Mouse (Mus musculus): Measurements from ENCODE around the gene Tbck. TPM values are rescaled to one million over a fixed set of nuclear protein-coding genes. Genes with fewer than 3 reads are reported as not detected.

Tbck gene
- polyA plus RNA-seq, 1 experiment from 2014 or later = 12.5 TPM

DNA sequence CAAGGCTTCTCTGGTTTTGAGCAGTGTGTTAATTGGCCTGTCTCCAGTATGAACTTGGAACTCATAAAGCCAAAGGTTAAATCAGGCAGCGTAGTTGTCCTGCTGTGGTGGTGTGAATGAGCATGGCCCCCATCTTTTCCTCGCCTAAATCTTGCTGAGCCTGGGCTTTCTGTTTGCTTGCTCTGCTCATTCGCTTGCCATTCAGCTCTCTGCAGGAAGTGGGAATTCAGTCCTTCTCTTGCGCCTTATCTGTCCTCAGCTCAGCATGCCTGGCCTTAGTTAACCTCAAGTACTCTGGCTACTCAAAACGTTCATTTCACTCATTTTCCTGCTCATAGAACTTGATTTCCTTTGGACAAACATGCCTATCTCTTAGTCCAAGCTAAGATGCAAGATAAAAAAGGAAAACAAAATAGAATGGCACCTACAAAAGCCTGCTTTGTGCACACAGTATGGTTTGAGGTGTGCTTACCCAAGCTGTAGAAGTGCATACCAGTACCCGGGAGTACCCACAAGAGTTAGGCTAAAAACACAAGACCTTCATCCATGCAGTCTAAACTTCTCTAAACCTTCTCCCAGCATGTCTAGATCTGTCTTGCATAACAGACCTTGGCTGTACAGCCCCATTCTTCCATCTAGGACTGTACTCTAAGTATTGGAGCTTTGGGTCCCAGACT is 151.3 kb downstream of the Tbck start:
- Histone ChIP-seq H3K4me2 (no peak overlapping the region), H3K9me3 (replicated peaks) (no peaks in the 10 kb centered on the region), H3K4me3 (no peak overlapping the region), H3K4me1 (replicated peaks) (peaks cover 18% of the 10 kb centered on the region), H3K9ac (no peak overlapping the region), H3K27ac (no peak overlapping the region), H3K36me3 (peaks cover 19% of the 10 kb centered on the region), H3K27me3 (no peaks in the 10 kb centered on the region)
- no peak for ATAC-seq (replicated peaks; ENCODE audit: insufficient number of reproducible peaks, insufficient read depth, low FRiP score, low read depth)
- 55% methylated on average over 6 of the region's 6 CpGs for WGBS

- no peaks in the 10 kb centered on the region for H3K9me3 ChIP-seq (replicated peaks)
- H3K36me3 ChIP-seq = peaks cover 20% of the 10 kb centered on the region
- no peak overlapping the region for H3K27ac ChIP-seq
- H3K4me2 ChIP-seq = no peak overlapping the region
- WGBS = 81% methylated on average over 4 of the region's 4 CpGs
- no peak overlapping the region for H3K9ac ChIP-seq
- H3K4me1 ChIP-seq (replicated peaks) = peaks cover 5% of the 10 kb centered on the region; the same call in 1 of the 2 replicates
- ATAC-seq (replicated peaks; ENCODE audit: insufficient number of reproducible peaks, insufficient read depth, low FRiP score, low read depth) = no peak
- no peaks in the 10 kb centered on the region for H3K27me3 ChIP-seq
- H3K4me3 ChIP-seq = no peak overlapping the region
Measured at GRCm38 (mm10) chr3:132837134-132837533, 153.2 kb downstream of the Tbck start.

- no peaks in the 10 kb centered on the region for H3K9me3 ChIP-seq (replicated peaks)
- H3K4me2 ChIP-seq = no peak overlapping the region
- no peak overlapping the region for H3K27ac ChIP-seq
- no peak overlapping the region for H3K4me3 ChIP-seq
- no peaks in the 10 kb centered on the region for H3K27me3 ChIP-seq
- no peak for ATAC-seq (replicated peaks; ENCODE audit: insufficient number of reproducible peaks, insufficient read depth, low FRiP score, low read depth)
- peaks cover 20% of the 10 kb centered on the region for H3K36me3 ChIP-seq
- 87% methylated on average over 15 of the region's 15 CpGs for WGBS
- no peak overlapping the region for H3K9ac ChIP-seq
- H3K4me1 ChIP-seq (replicated peaks) = peaks cover 5% of the 10 kb centered on the region; the same call in 1 of the 2 replicates
Measured at GRCm38 (mm10) chr3:132838656-132839417, 154.9 kb downstream of the Tbck start.

- Histone ChIP-seq H3K9me3 (replicated peaks) (no peaks in the 10 kb centered on the region), H3K4me2 (no peak overlapping the region), H3K27me3 (no peaks in the 10 kb centered on the region), H3K4me3 (no peak overlapping the region), H3K27ac (no peak overlapping the region), H3K9ac (no peak overlapping the region), H3K4me1 (replicated peaks) (peaks cover 5% of the 10 kb centered on the region; the same call in 1 of the 2 replicates), H3K36me3 (peaks cover 20% of the 10 kb centered on the region)
- ATAC-seq (replicated peaks; ENCODE audit: insufficient number of reproducible peaks, insufficient read depth, low FRiP score, low read depth) = no peak
- 86% methylated on average over 8 of the region's 8 CpGs for WGBS
Measured at GRCm38 (mm10) chr3:132839516-132839915, 155.6 kb downstream of the Tbck start.

DNA sequence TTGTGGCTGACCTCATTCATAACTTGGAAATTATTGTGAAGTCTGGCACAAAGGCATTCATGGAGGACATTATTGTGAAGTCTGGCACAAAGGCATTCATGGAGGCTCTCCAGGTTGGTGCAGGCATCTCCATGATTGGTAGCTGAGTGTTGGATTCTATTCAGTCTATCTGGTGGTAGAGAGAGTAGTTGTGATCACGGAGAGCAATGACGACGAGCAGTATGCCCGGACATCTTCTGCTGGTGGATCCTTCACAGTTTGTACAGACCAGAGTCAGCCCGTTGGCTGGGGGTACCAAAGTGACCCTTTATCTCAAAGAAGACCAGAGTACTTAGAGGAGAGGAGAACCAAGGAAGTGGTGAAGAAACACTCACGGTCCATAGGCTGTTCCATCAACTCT is 158.7 kb downstream of the Tbck start:
- 93% methylated on average over 6 of the region's 6 CpGs for WGBS
- no peak overlapping the region for H3K27ac ChIP-seq
- no peak overlapping the region for H3K4me2 ChIP-seq
- H3K27me3 ChIP-seq = no peaks in the 10 kb centered on the region
- H3K9ac ChIP-seq = no peak overlapping the region
- no peaks in the 10 kb centered on the region for H3K4me1 ChIP-seq (replicated peaks)
- peaks cover 20% of the 10 kb centered on the region for H3K36me3 ChIP-seq
- no peak overlapping the region for H3K4me3 ChIP-seq
- no peaks in the 10 kb centered on the region for H3K9me3 ChIP-seq (replicated peaks)
- no peak for ATAC-seq (replicated peaks; ENCODE audit: insufficient number of reproducible peaks, insufficient read depth, low FRiP score, low read depth)

DNA sequence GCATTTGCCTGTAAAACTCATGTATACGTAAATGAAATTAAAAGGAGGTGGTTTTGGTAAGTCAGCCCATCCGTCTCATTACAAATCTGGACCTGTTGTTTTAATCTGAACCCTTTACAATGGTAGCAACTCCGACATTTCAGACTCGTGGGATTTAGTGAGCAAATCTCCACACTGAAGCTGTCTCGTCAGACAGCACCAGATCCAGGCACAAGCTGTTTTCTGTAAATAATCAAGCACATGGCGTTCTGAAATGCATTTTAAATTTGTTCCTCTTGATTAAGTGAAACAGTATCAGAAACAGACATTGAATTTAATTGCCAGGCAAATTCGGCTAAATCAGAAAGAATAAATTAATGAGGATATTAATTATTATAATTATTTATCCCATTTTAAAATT is 165.7 kb downstream of the Tbck start:
- Histone ChIP-seq H3K4me2 (no peak overlapping the region), H3K4me3 (no peak overlapping the region), H3K27me3 (no peaks in the 10 kb centered on the region), H3K27ac (no peak overlapping the region), H3K9ac (no peak overlapping the region), H3K9me3 (replicated peaks) (no peaks in the 10 kb centered on the region), H3K36me3 (no peaks in the 10 kb centered on the region), H3K4me1 (replicated peaks) (peaks cover 6% of the 10 kb centered on the region; the same call in 1 of the 2 replicates)
- no peak for ATAC-seq (replicated peaks; ENCODE audit: insufficient number of reproducible peaks, insufficient read depth, low FRiP score, low read depth)
- WGBS = 76% methylated on average over 7 of the region's 7 CpGs

DNA sequence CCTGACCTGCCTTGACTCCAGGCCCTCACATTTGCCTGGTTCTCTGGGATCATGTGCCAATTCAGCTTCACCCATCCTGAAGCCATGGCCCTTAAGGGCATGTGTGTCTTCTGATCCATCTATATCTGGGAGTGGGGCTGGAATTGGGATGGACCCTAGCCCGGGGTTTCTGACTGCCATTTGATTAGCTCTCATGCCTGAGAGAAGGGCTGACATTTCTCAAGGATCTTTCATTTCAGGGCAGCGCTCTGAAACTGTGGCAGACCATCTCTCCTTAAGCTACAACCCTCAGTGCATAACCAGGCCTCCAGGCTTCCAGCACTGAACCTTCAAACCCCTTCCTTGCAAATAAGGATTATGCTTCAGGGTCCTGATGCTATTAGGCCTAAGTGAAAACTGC is 166.5 kb downstream of the Tbck start:
- Histone ChIP-seq H3K27ac (no peak overlapping the region), H3K9ac (no peak overlapping the region), H3K9me3 (replicated peaks) (no peaks in the 10 kb centered on the region), H3K36me3 (no peaks in the 10 kb centered on the region), H3K27me3 (no peaks in the 10 kb centered on the region), H3K4me1 (replicated peaks) (peaks cover 6% of the 10 kb centered on the region; the same call in 1 of the 2 replicates), H3K4me2 (no peak overlapping the region), H3K4me3 (no peak overlapping the region)
- no peak for ATAC-seq (replicated peaks; ENCODE audit: insufficient number of reproducible peaks, insufficient read depth, low FRiP score, low read depth)
- WGBS = 69% methylated on average over 2 of the region's 2 CpGs

- H3K27me3 ChIP-seq = no peaks in the 10 kb centered on the region
- no peak overlapping the region for H3K4me3 ChIP-seq
- ATAC-seq (replicated peaks; ENCODE audit: insufficient number of reproducible peaks, insufficient read depth, low FRiP score, low read depth) = no peak
- no peaks in the 10 kb centered on the region for H3K9me3 ChIP-seq (replicated peaks)
- no peaks in the 10 kb centered on the region for H3K36me3 ChIP-seq
- no peak overlapping the region for H3K4me2 ChIP-seq
- no peak overlapping the region for H3K9ac ChIP-seq
- 56% methylated on average over 1 of the region's 1 CpGs for WGBS
- no peak overlapping the region for H3K27ac ChIP-seq
- H3K4me1 ChIP-seq (replicated peaks) = peaks cover 6% of the 10 kb centered on the region; the same call in 1 of the 2 replicates
Measured at GRCm38 (mm10) chr3:132851417-132851816, 167.5 kb downstream of the Tbck start.

DNA sequence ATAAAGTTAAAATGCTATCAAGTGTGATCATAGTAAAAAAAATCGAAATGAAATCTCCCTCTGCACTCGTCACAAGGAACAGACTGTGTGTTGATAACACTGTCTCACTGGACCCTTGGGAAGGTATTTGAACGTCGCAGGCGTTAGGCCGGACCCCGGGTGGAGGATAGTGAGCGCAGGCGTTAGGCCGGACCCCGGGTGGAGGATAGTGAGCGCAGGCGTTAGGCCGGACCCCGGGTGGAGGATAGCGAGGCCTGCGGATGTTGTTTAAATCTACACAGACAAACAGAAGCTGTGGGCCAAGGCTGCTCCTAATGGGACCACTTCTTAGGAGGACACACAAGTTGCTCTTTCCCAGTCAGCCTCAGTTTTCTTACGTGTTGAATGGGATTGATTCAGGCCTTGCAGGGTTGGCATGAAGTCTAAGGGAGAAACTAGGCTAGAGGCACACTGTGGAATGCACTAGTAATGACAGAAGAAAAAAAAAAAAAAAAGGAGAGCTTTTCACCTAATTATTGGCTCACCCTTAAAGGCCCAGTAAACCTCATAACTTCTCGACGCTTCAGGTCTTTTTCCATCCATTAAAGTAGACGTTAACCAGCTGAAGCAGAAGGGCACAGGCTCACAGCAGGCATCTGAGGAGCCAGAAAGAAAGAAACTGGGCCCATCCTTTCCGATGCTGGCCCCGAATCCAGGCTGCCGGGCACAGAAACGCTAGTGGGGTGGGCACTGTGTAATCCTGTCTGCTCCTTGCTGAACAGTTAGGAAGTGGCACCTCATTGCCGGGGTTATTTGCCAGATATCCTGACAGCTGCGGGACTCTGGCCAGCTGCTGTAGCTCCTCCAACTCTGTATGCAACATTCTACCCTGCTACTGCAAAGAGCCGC is 168.1 kb downstream of the Tbck start:
- Histone ChIP-seq H3K27me3 (no peaks in the 10 kb centered on the region), H3K4me1 (replicated peaks) (peaks cover 6% of the 10 kb centered on the region; the same call in 1 of the 2 replicates), H3K4me3 (no peak overlapping the region), H3K4me2 (no peak overlapping the region; the same call in 1 of the 2 replicates), H3K27ac (no peak overlapping the region), H3K9ac (no peak overlapping the region), H3K9me3 (replicated peaks) (no peaks in the 10 kb centered on the region), H3K36me3 (no peaks in the 10 kb centered on the region)
- ATAC-seq (replicated peaks; ENCODE audit: insufficient number of reproducible peaks, insufficient read depth, low FRiP score, low read depth) = 0 out of 2 replicates have a peak, but pooled peaks have one; percentile 50
- 50% methylated on average over 28 of the region's 28 CpGs for WGBS

- Histone ChIP-seq H3K9me3 (replicated peaks) (no peaks in the 10 kb centered on the region), H3K4me1 (replicated peaks) (peaks cover 6% of the 10 kb centered on the region; the same call in 1 of the 2 replicates), H3K36me3 (no peaks in the 10 kb centered on the region), H3K4me3 (no peak overlapping the region), H3K27ac (no peak overlapping the region), H3K4me2 (no peak overlapping the region), H3K9ac (no peak overlapping the region), H3K27me3 (no peaks in the 10 kb centered on the region)
- no peak for ATAC-seq (replicated peaks; ENCODE audit: insufficient number of reproducible peaks, insufficient read depth, low FRiP score, low read depth)
- 85% methylated on average over 9 of the region's 9 CpGs for WGBS
Measured at GRCm38 (mm10) chr3:132854271-132854670, 170.3 kb downstream of the Tbck start.

Data from heart, embryonic 15.5 days (tissue).